Mouse (Mus musculus) MEL (cell line): ENCODE data around the gene Klhl21. TPM values are rescaled to one million over a fixed set of nuclear protein-coding genes. Genes with fewer than 3 reads are reported as not detected.
A peak's percentile ranks its signal among the peaks of the same experiment; 100 is the strongest.

ENCODE experiments used
- DNase-seq: peaks from one replicate; pipeline ENCODE4 v3.0.0; 2011; ENCODE audit warnings: low read depth, low spot score
- H3K27ac ChIP-seq: 2 replicates; pipeline ENCODE4 v1.5.1; 2012; ENCODE audit warnings: low read depth, mild to moderate bottlenecking, control low read depth, low read length, moderate library complexity; ENCODE audit not compliant: control insufficient read depth
- H3K27me3 ChIP-seq, 2 experiments: fragments of 150-350 bp in 1 of 2; sonication (generic) in 1 of 2; 2 replicates each; pipeline ENCODE4 v1.6.1; 2012; ENCODE audit warnings: low read length in 2 of 2, mild to moderate bottlenecking in 2 of 2, improper control_type of control experiment in 1 of 2, moderate library complexity in 1 of 2; ENCODE audit not compliant: insufficient read depth in 2 of 2, control insufficient read depth in 1 of 2
- H3K36me3 ChIP-seq, 2 experiments: 2 replicates each; pipeline ENCODE4 v1.6.1; 2012 to 2014; ENCODE audit warnings: low read length in 2 of 2, improper control_type of control experiment in 1 of 2, inconsistent platforms in 1 of 2, mild to moderate bottlenecking in 1 of 2; ENCODE audit not compliant: insufficient read depth in 2 of 2, control insufficient read depth in 1 of 2
- H3K4me1 ChIP-seq, 2 experiments: fragments of 150-350 bp in 1 of 2; sonication (generic) in 1 of 2; 2 replicates each; pipeline ENCODE4 v1.6.1; 2012; ENCODE audit warnings: low read length in 2 of 2, improper control_type of control experiment in 1 of 2, mild to moderate bottlenecking in 1 of 2; ENCODE audit not compliant: insufficient read depth in 2 of 2, control insufficient read depth in 1 of 2
- H3K4me3 ChIP-seq, 2 experiments: fragments of 150-350 bp in 1 of 2; sonication (generic) in 1 of 2; 2 replicates each; pipeline ENCODE4 v1.5.1; 2012; ENCODE audit warnings: low read depth in 2 of 2, low read length in 2 of 2, mild to moderate bottlenecking in 2 of 2, moderate library complexity in 2 of 2, control low read depth in 1 of 2, improper control_type of control experiment in 1 of 2; ENCODE audit not compliant: control insufficient read depth in 1 of 2, insufficient read depth in 1 of 2
- H3K79me2 ChIP-seq: 2 replicates; pipeline ENCODE4 v1.6.1; 2012; ENCODE audit warnings: mild to moderate bottlenecking, low read length, moderate library complexity; ENCODE audit not compliant: control insufficient read depth, poor library complexity, insufficient read depth
- H3K9ac ChIP-seq: 2 replicates; pipeline ENCODE4 v1.6.1; 2012; ENCODE audit warnings: low read depth, mild to moderate bottlenecking, control low read depth, low read length, moderate library complexity; ENCODE audit not compliant: control insufficient read depth, poor library complexity, severe bottlenecking
- H3K9me3 ChIP-seq: fragments of 150-350 bp; sonication (generic); replicated peaks from 2 replicates; pipeline ENCODE4 v1.6.1; 2012; ENCODE audit warnings: mild to moderate bottlenecking, low read length, improper control_type of control experiment, moderate library complexity; ENCODE audit not compliant: insufficient read depth
- BHLHE40 ChIP-seq: IDR thresholded peaks from 2 replicates; pipeline ENCODE4 v1.6.1; 2012; ENCODE audit warnings: low read depth, mild to moderate bottlenecking, inconsistent platforms, low read length, improper control_type of control experiment, borderline replicate concordance
- CHD1 ChIP-seq: IDR thresholded peaks from 2 replicates; pipeline ENCODE4 v1.6.1; 2012; ENCODE audit warnings: low read depth, mild to moderate bottlenecking, inconsistent platforms, low read length, improper control_type of control experiment
- CHD2 ChIP-seq: IDR thresholded peaks from 2 replicates; pipeline ENCODE4 v1.6.1; 2011; ENCODE audit warnings: low read length, improper control_type of control experiment
- CTCF ChIP-seq, 3 experiments: IDR thresholded peaks in 2 of 3; conservative IDR thresholded peaks in 1 of 3; 2 replicates each; pipeline ENCODE4 v1.5.1; 2011 to 2012; ENCODE audit warnings: low read length in 3 of 3, low read depth in 2 of 3, mild to moderate bottlenecking in 2 of 3, improper control_type of control experiment in 1 of 3, inconsistent platforms in 1 of 3, mixed read lengths in 1 of 3, moderate library complexity in 1 of 3; ENCODE audit not compliant: control insufficient read depth in 1 of 3, insufficient read depth in 1 of 3, poor library complexity in 1 of 3, severe bottlenecking in 1 of 3
- E2F4 ChIP-seq: IDR thresholded peaks from 2 replicates; pipeline ENCODE4 v1.6.1; 2011; ENCODE audit warnings: low read depth, low read length, improper control_type of control experiment, borderline replicate concordance
- ELF1 ChIP-seq: IDR thresholded peaks from 2 replicates; pipeline ENCODE4 v1.6.1; 2014; ENCODE audit warnings: low read depth, mild to moderate bottlenecking, inconsistent platforms, low read length, improper control_type of control experiment, moderate library complexity
- EP300 ChIP-seq, 2 experiments: IDR thresholded peaks; 2 replicates each; pipeline ENCODE4 v1.6.1; 2011; ENCODE audit warnings: improper control_type of control experiment in 2 of 2, low read length in 2 of 2, low read depth in 1 of 2, mild to moderate bottlenecking in 1 of 2
- ETS1 ChIP-seq: IDR thresholded peaks from 2 replicates; pipeline ENCODE4 v1.6.1; 2012; ENCODE audit warnings: low read depth, mild to moderate bottlenecking, inconsistent platforms, low read length, improper control_type of control experiment, moderate library complexity
- GABPA ChIP-seq: IDR thresholded peaks from 2 replicates; pipeline ENCODE4 v1.6.1; 2012; ENCODE audit warnings: low read depth, mild to moderate bottlenecking, inconsistent platforms, low read length, improper control_type of control experiment, moderate library complexity
- HCFC1 ChIP-seq: IDR thresholded peaks from 2 replicates; pipeline ENCODE4 v1.6.1; 2012; ENCODE audit warnings: low read depth, mild to moderate bottlenecking, inconsistent platforms, low read length, improper control_type of control experiment, moderate library complexity
- JUND ChIP-seq: IDR thresholded peaks from 2 replicates; pipeline ENCODE4 v1.6.1; 2011; ENCODE audit warnings: low read depth, mild to moderate bottlenecking, improper control_type of control experiment, low read length
- KAT2A ChIP-seq: conservative IDR thresholded peaks from 2 replicates; pipeline ENCODE4 v1.6.1; 2012; ENCODE audit warnings: low read depth, low read length, improper control_type of control experiment, inconsistent platforms
- MAFK ChIP-seq: IDR thresholded peaks from 2 replicates; pipeline ENCODE4 v1.6.1; 2011; ENCODE audit warnings: low read depth, mild to moderate bottlenecking, low read length, improper control_type of control experiment, borderline replicate concordance
- MAX ChIP-seq: IDR thresholded peaks from 2 replicates; pipeline ENCODE4 v1.6.1; 2011; ENCODE audit warnings: low read length, improper control_type of control experiment
- MAZ ChIP-seq: IDR thresholded peaks from 2 replicates; pipeline ENCODE4 v1.6.1; 2012; ENCODE audit warnings: low read depth, mild to moderate bottlenecking, inconsistent platforms, low read length, improper control_type of control experiment
- MEF2A ChIP-seq: IDR thresholded peaks from 2 replicates; pipeline ENCODE4 v1.6.1; 2014; ENCODE audit warnings: low read depth, mild to moderate bottlenecking, inconsistent platforms, low read length, improper control_type of control experiment; ENCODE audit not compliant: poor library complexity, insufficient replicate concordance, severe bottlenecking; ENCODE audit errors: extremely low read depth
- MXI1 ChIP-seq: IDR thresholded peaks from 2 replicates; pipeline ENCODE4 v1.6.1; 2011; ENCODE audit warnings: mild to moderate bottlenecking, low read depth, low read length, improper control_type of control experiment
- MYC ChIP-seq: IDR thresholded peaks from 2 replicates; pipeline ENCODE4 v1.6.1; 2011; ENCODE audit warnings: low read depth, mild to moderate bottlenecking, low read length, improper control_type of control experiment, moderate library complexity
- NELFE ChIP-seq: IDR thresholded peaks from 2 replicates; pipeline ENCODE4 v1.6.1; 2011; ENCODE audit warnings: low read depth, low read length, improper control_type of control experiment
- NRF1 ChIP-seq: IDR thresholded peaks from 2 replicates; pipeline ENCODE4 v1.6.1; 2014; ENCODE audit warnings: low read depth, mild to moderate bottlenecking, inconsistent platforms, low read length, improper control_type of control experiment, moderate library complexity; ENCODE audit not compliant: poor library complexity, insufficient read depth, severe bottlenecking
- POLR2A ChIP-seq, 2 experiments: IDR thresholded peaks; 2 replicates each; pipeline ENCODE4 v1.6.1; 2011 to 2012; ENCODE audit warnings: low read length in 2 of 2, mild to moderate bottlenecking in 2 of 2, control low read depth in 1 of 2, improper control_type of control experiment in 1 of 2, low read depth in 1 of 2, moderate library complexity in 1 of 2; ENCODE audit not compliant: control insufficient read depth in 1 of 2, insufficient read depth in 1 of 2, poor library complexity in 1 of 2
- POLR2AphosphoS2 ChIP-seq: IDR thresholded peaks from 2 replicates; pipeline ENCODE4 v1.6.1; 2011; ENCODE audit warnings: low read length, improper control_type of control experiment
- RAD21 ChIP-seq: IDR thresholded peaks from 2 replicates; pipeline ENCODE4 v1.6.1; 2011; ENCODE audit warnings: mild to moderate bottlenecking, low read depth, low read length, improper control_type of control experiment
- RCOR1 ChIP-seq: IDR thresholded peaks from 2 replicates; pipeline ENCODE4 v1.6.1; 2012; ENCODE audit warnings: low read depth, mild to moderate bottlenecking, inconsistent platforms, low read length, improper control_type of control experiment
- SIN3A ChIP-seq: IDR thresholded peaks from 2 replicates; pipeline ENCODE4 v1.6.1; 2012; ENCODE audit warnings: low read length, improper control_type of control experiment, inconsistent platforms
- SMC3 ChIP-seq: IDR thresholded peaks from 2 replicates; pipeline ENCODE4 v1.6.1; 2011; ENCODE audit warnings: low read depth, low read length, improper control_type of control experiment
- TAL1 ChIP-seq: IDR thresholded peaks from 2 replicates; pipeline ENCODE4 v1.6.1; 2012; ENCODE audit warnings: mild to moderate bottlenecking, inconsistent platforms, low read length, moderate library complexity, mixed read lengths
- TCF12 ChIP-seq: IDR thresholded peaks from 2 replicates; pipeline ENCODE4 v1.6.1; 2014; ENCODE audit warnings: low read depth, mild to moderate bottlenecking, inconsistent platforms, low read length, improper control_type of control experiment, moderate library complexity
- UBTF ChIP-seq: IDR thresholded peaks from 2 replicates; pipeline ENCODE4 v1.6.1; 2012; ENCODE audit warnings: low read depth, mild to moderate bottlenecking, inconsistent platforms, low read length, improper control_type of control experiment, moderate library complexity, borderline replicate concordance; ENCODE audit not compliant: insufficient read depth
- USF1 ChIP-seq: IDR thresholded peaks from 2 replicates; pipeline ENCODE4 v1.6.1; 2014; ENCODE audit warnings: low read depth, mild to moderate bottlenecking, inconsistent platforms, low read length, improper control_type of control experiment, moderate library complexity
- USF2 ChIP-seq, 2 experiments: IDR thresholded peaks; 2 replicates each; pipeline ENCODE4 v1.6.1; 2011 to 2012; ENCODE audit warnings: improper control_type of control experiment in 2 of 2, low read length in 2 of 2, borderline replicate concordance in 1 of 2, inconsistent platforms in 1 of 2, low read depth in 1 of 2, mild to moderate bottlenecking in 1 of 2; ENCODE audit not compliant: insufficient read depth in 1 of 2
- ZC3H11A ChIP-seq: IDR thresholded peaks from 2 replicates; pipeline ENCODE4 v1.6.1; 2012; ENCODE audit warnings: low read depth, mild to moderate bottlenecking, inconsistent platforms, low read length, improper control_type of control experiment
- ZKSCAN1 ChIP-seq: IDR thresholded peaks from 2 replicates; pipeline ENCODE4 v1.6.1; 2012; ENCODE audit warnings: low read depth, mild to moderate bottlenecking, inconsistent platforms, low read length, improper control_type of control experiment, moderate library complexity
- ZMIZ1 ChIP-seq: IDR thresholded peaks from 2 replicates; pipeline ENCODE4 v1.6.1; 2012; ENCODE audit warnings: low read depth, mild to moderate bottlenecking, inconsistent platforms, low read length, improper control_type of control experiment, moderate library complexity
- ZNF384 ChIP-seq: IDR thresholded peaks from 2 replicates; pipeline ENCODE4 v1.6.1; 2012; ENCODE audit warnings: low read depth, mild to moderate bottlenecking, inconsistent platforms, low read length, improper control_type of control experiment
- polyA plus RNA-seq, 2 experiments: library from polyadenylated mRNA; stranded (reverse) in 1 of 2; unstranded in 1 of 2; fragments of >175 nt in 1 of 2; fragments of >200 nt in 1 of 2; gene quantifications; 2 replicates each; pipeline versions ENCODE4 v1.2.1 to v1.2.4; 2012; ENCODE audit warnings: low replicate concordance in 2 of 2, low read depth in 1 of 2; ENCODE audit not compliant: insufficient read length in 2 of 2, insufficient read depth in 1 of 2, missing spikeins in 1 of 2
- total RNA-seq: library from RNA; depleted of rRNA; stranded (reverse); fragments of 300-350 nt; gene quantifications from 2 replicates; pipeline ENCODE4 v1.2.3, GENCODE M21; 2012

Gene Klhl21
- total and polyA plus RNA-seq, 3 experiments: 18.0 to 22.5 TPM; not detected in 1

DNA sequence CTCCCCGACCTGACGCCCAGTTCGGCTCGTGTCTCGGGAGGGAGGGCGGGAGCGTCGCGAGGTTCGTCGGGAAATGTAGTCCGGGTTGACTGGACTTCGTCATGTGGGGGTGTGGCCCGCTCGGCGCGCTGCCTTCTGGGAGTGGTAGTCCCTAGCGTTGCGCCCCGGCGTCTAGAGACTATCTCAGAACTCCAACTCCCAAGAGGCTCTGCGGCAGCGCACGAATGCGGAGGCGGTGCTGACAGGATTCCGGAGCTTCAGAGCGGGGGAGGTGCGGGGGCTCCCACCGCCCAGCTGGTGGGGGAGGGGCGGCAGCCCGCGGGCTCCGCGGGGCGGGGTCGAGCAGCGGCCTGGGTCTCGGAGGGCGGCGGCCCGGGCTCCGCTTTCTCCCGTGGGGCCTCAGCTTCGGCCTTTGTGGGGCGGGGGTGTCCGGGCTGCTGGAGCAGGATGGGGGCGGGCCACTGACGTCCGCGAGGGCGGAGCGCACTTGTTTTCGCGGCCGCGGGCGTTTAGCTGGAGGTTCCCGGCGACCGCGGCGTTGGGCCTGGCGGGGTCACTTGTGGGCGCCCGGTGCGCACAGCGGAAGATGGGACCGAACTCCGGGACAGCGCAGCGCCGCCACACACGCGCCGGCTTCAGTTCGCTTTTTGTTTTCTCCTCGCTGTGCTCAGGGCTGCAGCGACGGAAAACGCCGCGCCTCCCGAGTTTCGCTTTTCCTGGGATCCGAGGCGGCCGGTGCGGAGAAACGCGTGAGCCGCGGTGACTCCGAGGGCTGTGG, 12.2 kb upstream of the Klhl21 start, which contains the start of gene Phf13:
Gene Phf13, minus strand, starts transcription at position 86 of the 778 bp plus-strand sequence.
- peak within 1 kb of the TSS; percentile 94 for H3K9ac ChIP-seq
- peak within 1 kb of the TSS; percentile 88 to 97 for H3K4me3 ChIP-seq
- H3K4me1 ChIP-seq: peaks cover 5 to 30% of the 10 kb centered on the region in 2 experiments
- no peaks in the 10 kb centered on the region for H3K27me3 ChIP-seq
- H3K36me3 ChIP-seq: peaks cover 0 to 20% of the 10 kb centered on the region in 2 experiments; a peak in 2 of 4 replicates
- no peaks in the 10 kb centered on the region for H3K9me3 ChIP-seq
- peak; percentile 99 for DNase-seq
- H3K27ac ChIP-seq: peak within 1 kb of the TSS; percentile 36
- no peak for TF ChIP-seq CTCF (IDR thresholded peaks at IDR 0.05 in 2 of 3, conservative IDR thresholded peaks at IDR 0.05 in 1 of 3; ENCODE audit: control insufficient read depth in 1 of 3, insufficient read depth in 1 of 3, low read depth in 2 of 3, low read length in 3 of 3, poor library complexity in 1 of 3, severe bottlenecking in 1 of 3)
- no peak; the same call in 1 of the 2 replicates for TF ChIP-seq NELFE
- TF ChIP-seq CHD2: peak; percentile 77; the same call in 1 of the 2 replicates
- no peak for TF ChIP-seq ZMIZ1
- peak; percentile 86 for TF ChIP-seq SIN3A
- no peak for TF ChIP-seq POLR2AphosphoS2
- TF ChIP-seq BHLHE40: 0 out of 2 replicates have a peak, but pooled peaks have one; percentile 6
- TF ChIP-seq MEF2A: no peak
- no peak for TF ChIP-seq ZC3H11A
- TF ChIP-seq NRF1: 0 out of 2 replicates have a peak, but pooled peaks have one; percentile 33
- TF ChIP-seq E2F4: no peak
- no peak for TF ChIP-seq MAFK
- TF ChIP-seq TAL1: no peak
- no peak for TF ChIP-seq RAD21
- TF ChIP-seq USF1: peak; percentile 75
- TF ChIP-seq SMC3: no peak
- no peak for TF ChIP-seq GABPA
- TF ChIP-seq USF2 (IDR thresholded peaks at IDR 0.05; ENCODE audit: borderline replicate concordance in 1 of 2, insufficient read depth in 1 of 2, low read depth in 1 of 2, low read length in 2 of 2): no peak
- no peak for TF ChIP-seq JUND
- TF ChIP-seq MYC: 0 out of 2 replicates have a peak, but pooled peaks have one; percentile 40
- peak; percentile 96 for TF ChIP-seq HCFC1
- TF ChIP-seq RCOR1: no peak
- peak in 1 of 2 experiments; percentile 45; a peak in 1 of 4 replicates for TF ChIP-seq EP300 (IDR thresholded peaks at IDR 0.05; ENCODE audit: low read depth in 1 of 2, low read length in 2 of 2)
- peak; percentile 62; the same call in 1 of the 2 replicates for TF ChIP-seq MXI1
- TF ChIP-seq KAT2A: peak; percentile 96
- peak; percentile 58 for TF ChIP-seq ETS1
- peak; percentile 79 for TF ChIP-seq ELF1
- TF ChIP-seq TCF12: no peak; the same call in none of the 2 replicates
- peak; percentile 43; the same call in 1 of the 2 replicates for TF ChIP-seq MAX
- no peak for TF ChIP-seq ZKSCAN1
- TF ChIP-seq UBTF: 0 out of 2 replicates have a peak, but pooled peaks have one; percentile 50
- no peak for TF ChIP-seq ZNF384
- TF ChIP-seq POLR2A (IDR thresholded peaks at IDR 0.05; ENCODE audit: control insufficient read depth in 1 of 2, insufficient read depth in 1 of 2, low read depth in 1 of 2, low read length in 2 of 2, poor library complexity in 1 of 2): peak; percentile 23 to 65; a peak in 2 of 4 replicates
- no peak for TF ChIP-seq CHD1
- peak; percentile 91; the same call in 1 of the 2 replicates for TF ChIP-seq MAZ
- peaks cover 6% of the 10 kb centered on the region; the same call in 1 of the 2 replicates for H3K79me2 ChIP-seq
